Mouse (Mus musculus) CH12.LX (cell line): ENCODE measurements at regions not wholly inside any gene's neighbourhood (a gene's known extent, or its start where the extent isn't known, plus 50 kb on each side); places are given as distances from the start of the nearest gene placed in this dataset.

ENCODE experiments used
- CTCF ChIP-seq, 2 experiments: IDR thresholded peaks in 1 of 2; conservative IDR thresholded peaks in 1 of 2; 2 replicates each; pipeline ENCODE4 v1.5.1; 2011 to 2012; ENCODE audit warnings: low read depth in 2 of 2, low read length in 2 of 2, improper control_type of control experiment in 1 of 2, inconsistent platforms in 1 of 2, mild to moderate bottlenecking in 1 of 2, moderate library complexity in 1 of 2
- E2F4 ChIP-seq: IDR thresholded peaks from 2 replicates; pipeline ENCODE4 v1.6.1; 2011; ENCODE audit warnings: low read depth, low read length, improper control_type of control experiment; ENCODE audit not compliant: insufficient replicate concordance
- HCFC1 ChIP-seq: IDR thresholded peaks from 2 replicates; pipeline ENCODE4 v1.6.1; 2012; ENCODE audit warnings: low read depth, mild to moderate bottlenecking, inconsistent platforms, low read length, improper control_type of control experiment
- JUND ChIP-seq: conservative IDR thresholded peaks from 2 replicates; pipeline ENCODE4 v1.6.1; 2011; ENCODE audit warnings: low read depth, low read length, improper control_type of control experiment
- POLR2A ChIP-seq: IDR thresholded peaks from 2 replicates; pipeline ENCODE4 v1.6.1; 2011; ENCODE audit warnings: low read depth, mild to moderate bottlenecking, improper control_type of control experiment, low read length
- RCOR1 ChIP-seq: conservative IDR thresholded peaks from 2 replicates; pipeline ENCODE4 v1.6.1; 2012; ENCODE audit warnings: low read depth, mild to moderate bottlenecking, inconsistent platforms, low read length, improper control_type of control experiment
- TBP ChIP-seq: conservative IDR thresholded peaks from 2 replicates; pipeline ENCODE4 v1.6.1; 2011; ENCODE audit warnings: low read depth, low read length, improper control_type of control experiment
- ZC3H11A ChIP-seq: IDR thresholded peaks from 2 replicates; pipeline ENCODE4 v1.6.1; 2012; ENCODE audit warnings: low read depth, mild to moderate bottlenecking, inconsistent platforms, low read length, improper control_type of control experiment
- ZKSCAN1 ChIP-seq: IDR thresholded peaks from 2 replicates; pipeline ENCODE4 v1.6.1; 2012; ENCODE audit warnings: low read depth, inconsistent platforms, low read length, improper control_type of control experiment, borderline replicate concordance
- ZMIZ1 ChIP-seq: IDR thresholded peaks from 2 replicates; pipeline ENCODE4 v1.6.1; 2012; ENCODE audit warnings: low read depth, mild to moderate bottlenecking, inconsistent platforms, low read length, improper control_type of control experiment

GRCm38 (mm10) chr3:130877981-130878380, 147.8 kb upstream of the Rpl34 start:
- TF ChIP-seq POLR2A = no peak
- no peak for TF ChIP-seq ZKSCAN1
- TF ChIP-seq HCFC1 = no peak
- no peak for TF ChIP-seq CTCF (conservative IDR thresholded peaks at IDR 0.05 in 1 of 2, IDR thresholded peaks at IDR 0.05 in 1 of 2; ENCODE audit: low read depth in 2 of 2, low read length in 2 of 2)
- no peak for TF ChIP-seq E2F4
- no peak for TF ChIP-seq JUND
- TF ChIP-seq RCOR1 = no peak
- no peak for TF ChIP-seq ZMIZ1
- TF ChIP-seq TBP = no peak
- TF ChIP-seq ZC3H11A = no peak
